Mouse (Mus musculus) forebrain, embryonic 11.5 days (tissue): ENCODE measurements around the gene Ccdc6. TPM values are rescaled to one million over a fixed set of nuclear protein-coding genes. Genes with fewer than 3 reads are reported as not detected.

Experiments used
- ATAC-seq: fragments of 200-750 bp; cut with Nextera tagmentation; replicated peaks from 2 replicates; pipeline ENCODE4 v1.8.0; 2017; ENCODE audit warnings: moderate TSS enrichment; ENCODE audit not compliant: low FRiP score
- DNase-seq: peaks from one replicate; pipeline ENCODE4 v3.0.0-alpha.2; 2017; ENCODE audit warnings: low spot score
- H3K27ac ChIP-seq: fragments of 300-500 bp; sonication (generic); 2 replicates; pipeline ENCODE4 v1.5.1; 2014; ENCODE audit warnings: low read depth, low read length
- H3K27me3 ChIP-seq: fragments of 300-500 bp; sonication (generic); 2 replicates; pipeline ENCODE4 v1.6.1; 2014; ENCODE audit warnings: mild to moderate bottlenecking, low read length, mixed read lengths; ENCODE audit not compliant: control insufficient read depth, insufficient read depth
- H3K36me3 ChIP-seq: fragments of 300-500 bp; sonication (generic); 2 replicates; pipeline ENCODE4 v1.6.1; 2014; ENCODE audit warnings: mild to moderate bottlenecking, low read length, moderate library complexity, mixed read lengths; ENCODE audit not compliant: control insufficient read depth, insufficient read depth
- H3K4me1 ChIP-seq: fragments of 300-500 bp; sonication (generic); replicated peaks from 2 replicates; pipeline ENCODE4 v1.6.1; 2014; ENCODE audit warnings: low read length, mixed read lengths; ENCODE audit not compliant: control insufficient read depth, insufficient read depth
- H3K4me2 ChIP-seq: fragments of 300-500 bp; sonication (generic); 2 replicates; pipeline ENCODE4 v1.6.1; 2014; ENCODE audit warnings: low read depth, mild to moderate bottlenecking, low read length, moderate library complexity, mixed read lengths; ENCODE audit not compliant: severe bottlenecking
- H3K4me3 ChIP-seq: fragments of 300-500 bp; sonication (generic); 2 replicates; pipeline ENCODE4 v1.5.1; 2014; ENCODE audit warnings: low read depth, low read length
- H3K9ac ChIP-seq: fragments of 300-500 bp; sonication (generic); 2 replicates; pipeline ENCODE4 v1.6.1; 2014; ENCODE audit warnings: low read length
- H3K9me3 ChIP-seq: fragments of 300-500 bp; sonication (generic); 2 replicates; pipeline ENCODE4 v1.6.1; 2016; ENCODE audit warnings: low read length, mixed read lengths; ENCODE audit not compliant: control insufficient read depth
- WGBS: fragments of 180-500 bp; shearing (Covaris S2); extraction: QIAGEN DNeasy Blood & Tissue Kit; methylation state at CpG from one replicate; pipeline ENCODE4 v1.1.7; 2014; 5-methylcytosine and 5-hydroxymethylcytosine counted together
- polyA plus RNA-seq: library from polyadenylated mRNA; unstranded; fragments of >200 nt; fragmentation: Nextera tagmentation; extraction: Ambion mirVana; gene quantifications from 2 replicates; pipeline ENCODE4 v1.2.1, GENCODE M21; 2014

Ccdc6 gene
- 17.6 and 19.4 TPM in 2 replicates for polyA plus RNA-seq

GRCm38 (mm10) chr10:70096366-70097188 is at the start of gene Ccdc6:
Ccdc6 (plus strand) TSS chr10:70097121.
- WGBS: under 1% methylated on average over 60 of the region's 77 CpGs
- ATAC-seq: peak; percentile 89
- Histone ChIP-seq H3K9ac (peak within 1 kb of the TSS; percentile 92), H3K4me3 (peak within 1 kb of the TSS; percentile 90), H3K27me3 (no peaks in the 10 kb centered on the region), H3K4me2 (peak within 1 kb of the TSS; percentile 92), H3K36me3 (no peaks in the 10 kb centered on the region), H3K27ac (peak within 1 kb of the TSS; percentile 64), H3K9me3 (no peaks in the 10 kb centered on the region), H3K4me1 (peaks cover 9% of the 10 kb centered on the region; the same call in 1 of the 2 replicates)
- DNase-seq: peak; percentile 92

- Histone ChIP-seq H3K4me2 (no peak overlapping the region), H3K27ac (no peak overlapping the region), H3K36me3 (no peaks in the 10 kb centered on the region), H3K9ac (no peak overlapping the region), H3K4me1 (no peaks in the 10 kb centered on the region), H3K4me3 (no peak overlapping the region), H3K27me3 (no peaks in the 10 kb centered on the region), H3K9me3 (no peaks in the 10 kb centered on the region)
- WGBS: 90% methylated on average over 7 of the region's 7 CpGs
- DNase-seq (no peak), ATAC-seq (no peak)
Observed at GRCm38 (mm10) chr10:70049771-70050170, 47.1 kb upstream of the Ccdc6 start.

- Histone ChIP-seq H3K4me1 (no peaks in the 10 kb centered on the region), H3K4me2 (no peak overlapping the region), H3K36me3 (no peaks in the 10 kb centered on the region), H3K9ac (no peak overlapping the region), H3K4me3 (no peak overlapping the region), H3K27ac (no peak overlapping the region), H3K9me3 (no peaks in the 10 kb centered on the region), H3K27me3 (no peaks in the 10 kb centered on the region)
- no peak for DNase-seq
- no peak for ATAC-seq
- 89% methylated on average over 2 of the region's 2 CpGs for WGBS
Observed at GRCm38 (mm10) chr10:70055291-70055690, 41.6 kb upstream of the Ccdc6 start.

GRCm38 (mm10) chr10:70057064-70057463 is 39.9 kb upstream of the Ccdc6 start:
- DNase-seq: no peak
- Histone ChIP-seq H3K4me1 (no peaks in the 10 kb centered on the region), H3K27me3 (no peaks in the 10 kb centered on the region), H3K27ac (no peak overlapping the region), H3K9ac (no peak overlapping the region), H3K4me2 (no peak overlapping the region), H3K36me3 (no peaks in the 10 kb centered on the region), H3K9me3 (no peaks in the 10 kb centered on the region), H3K4me3 (no peak overlapping the region)
- no peak for ATAC-seq
- WGBS: 88% methylated on average over 3 of the region's 3 CpGs

- Histone ChIP-seq H3K4me1 (no peaks in the 10 kb centered on the region), H3K4me2 (no peak overlapping the region), H3K4me3 (no peak overlapping the region), H3K27ac (no peak overlapping the region), H3K36me3 (no peaks in the 10 kb centered on the region), H3K27me3 (no peaks in the 10 kb centered on the region), H3K9ac (no peak overlapping the region), H3K9me3 (no peaks in the 10 kb centered on the region)
- ATAC-seq (no peak), DNase-seq (no peak)
- 85% methylated on average over 19 of the region's 19 CpGs for WGBS
Observed at GRCm38 (mm10) chr10:70060021-70060688, 36.8 kb upstream of the Ccdc6 start.

- Histone ChIP-seq H3K27ac (no peak overlapping the region), H3K4me1 (no peaks in the 10 kb centered on the region), H3K4me3 (no peak overlapping the region), H3K4me2 (no peak overlapping the region), H3K27me3 (no peaks in the 10 kb centered on the region), H3K36me3 (no peaks in the 10 kb centered on the region), H3K9me3 (no peaks in the 10 kb centered on the region), H3K9ac (no peak overlapping the region)
- ATAC-seq (no peak), DNase-seq (no peak)
- 51% methylated on average over 10 of the region's 10 CpGs for WGBS
Observed at GRCm38 (mm10) chr10:70060689-70061081, 36.2 kb upstream of the Ccdc6 start.

- Histone ChIP-seq H3K4me1 (no peaks in the 10 kb centered on the region), H3K36me3 (no peaks in the 10 kb centered on the region), H3K27ac (no peak overlapping the region), H3K9me3 (no peaks in the 10 kb centered on the region), H3K27me3 (no peaks in the 10 kb centered on the region), H3K4me3 (no peak overlapping the region), H3K9ac (no peak overlapping the region), H3K4me2 (no peak overlapping the region)
- no peak for DNase-seq
- no peak for ATAC-seq
- WGBS: 93% methylated on average over 6 of the region's 6 CpGs
Observed at GRCm38 (mm10) chr10:70063881-70064555, 32.9 kb upstream of the Ccdc6 start.

- Histone ChIP-seq H3K27ac (no peak overlapping the region), H3K4me2 (no peak overlapping the region), H3K27me3 (no peaks in the 10 kb centered on the region), H3K36me3 (no peaks in the 10 kb centered on the region), H3K4me1 (no peaks in the 10 kb centered on the region), H3K9ac (no peak overlapping the region), H3K9me3 (no peaks in the 10 kb centered on the region), H3K4me3 (no peak overlapping the region)
- WGBS: 78% methylated on average over 3 of the region's 3 CpGs
- ATAC-seq: no peak
- no peak for DNase-seq
Observed at GRCm38 (mm10) chr10:70065191-70065590, 31.7 kb upstream of the Ccdc6 start.
